Mouse (Mus musculus) CH12.LX (cell line): Measurements from ENCODE around the gene Kcnh3. TPM values are rescaled to one million over a fixed set of nuclear protein-coding genes. Genes with fewer than 3 reads are reported as not detected.

Experiments
- DNase-seq: peaks from one replicate; pipeline ENCODE4 v3.0.0-alpha.2; 2013; ENCODE audit errors: extremely low read depth
- H3K27ac ChIP-seq: 2 replicates; pipeline ENCODE4 v1.5.1; 2012; ENCODE audit warnings: low read depth, mild to moderate bottlenecking, control low read depth, moderate library complexity; ENCODE audit not compliant: insufficient read depth
- H3K27me3 ChIP-seq: replicated peaks from 2 replicates; pipeline ENCODE3; 2012; ENCODE audit warnings: inconsistent platforms
- H3K36me3 ChIP-seq, 2 experiments: replicated peaks in 1 of 2; 2 replicates each; pipeline versions ENCODE3 to v1.6.1; 2012; ENCODE audit warnings: inconsistent platforms in 1 of 2, low read length in 1 of 2, mild to moderate bottlenecking in 1 of 2, mixed read lengths in 1 of 2, moderate library complexity in 1 of 2; ENCODE audit not compliant: control insufficient read depth in 1 of 2, insufficient read depth in 1 of 2
- H3K4me1 ChIP-seq, 2 experiments: 2 replicates each; pipeline ENCODE4 v1.6.1; 2012; ENCODE audit warnings: inconsistent platforms in 1 of 2, moderate library complexity in 1 of 2; ENCODE audit not compliant: insufficient read depth in 2 of 2, control insufficient read depth in 1 of 2
- H3K4me2 ChIP-seq: 2 replicates; pipeline ENCODE4 v1.6.1; 2012; ENCODE audit warnings: low read depth, mild to moderate bottlenecking, control low read depth; ENCODE audit not compliant: poor library complexity, insufficient read depth, severe bottlenecking
- H3K4me3 ChIP-seq, 3 experiments: fragments of 150-350 bp in 1 of 3; sonication (generic) in 1 of 3; replicated peaks in 1 of 3; 2 replicates each; pipeline versions ENCODE3 to v1.5.1; 2011 to 2012; ENCODE audit warnings: low read depth in 2 of 3, low read length in 2 of 3, mild to moderate bottlenecking in 2 of 3, moderate library complexity in 2 of 3, control low read depth in 1 of 3, improper control_type of control experiment in 1 of 3, inconsistent platforms in 1 of 3, mixed read lengths in 1 of 3; ENCODE audit not compliant: poor library complexity in 1 of 3
- H3K79me2 ChIP-seq: replicated peaks from 2 replicates; pipeline ENCODE4 v1.6.1; 2012; ENCODE audit warnings: mild to moderate bottlenecking, moderate library complexity; ENCODE audit not compliant: control insufficient read depth, poor library complexity, insufficient read depth, severe bottlenecking; ENCODE audit errors: extremely low read depth
- H3K9ac ChIP-seq: 2 replicates; pipeline ENCODE4 v1.6.1; 2012; ENCODE audit warnings: low read depth, mild to moderate bottlenecking, control low read depth, moderate library complexity; ENCODE audit not compliant: insufficient read depth
- H3K9me3 ChIP-seq: replicated peaks from 2 replicates; pipeline ENCODE3; 2012; ENCODE audit warnings: low read length, inconsistent platforms, mixed read lengths
- CHD1 ChIP-seq: IDR thresholded peaks from 2 replicates; pipeline ENCODE4 v1.6.1; 2012; ENCODE audit warnings: low read depth, low read length, improper control_type of control experiment, inconsistent platforms
- CHD2 ChIP-seq: IDR thresholded peaks from 2 replicates; pipeline ENCODE4 v1.6.1; 2011; ENCODE audit warnings: low read length, improper control_type of control experiment
- E2F4 ChIP-seq: IDR thresholded peaks from 2 replicates; pipeline ENCODE4 v1.6.1; 2011; ENCODE audit warnings: low read depth, low read length, improper control_type of control experiment; ENCODE audit not compliant: insufficient replicate concordance
- ELF1 ChIP-seq: IDR thresholded peaks from 2 replicates; pipeline ENCODE4 v1.6.1; 2014; ENCODE audit warnings: low read depth, mild to moderate bottlenecking, inconsistent platforms, low read length, improper control_type of control experiment
- KAT2A ChIP-seq: IDR thresholded peaks from 2 replicates; pipeline ENCODE4 v1.6.1; 2012; ENCODE audit warnings: low read length, improper control_type of control experiment, inconsistent platforms; ENCODE audit not compliant: insufficient replicate concordance
- MAX ChIP-seq: IDR thresholded peaks from 2 replicates; pipeline ENCODE4 v1.6.1; 2011; ENCODE audit warnings: low read length, improper control_type of control experiment
- MAZ ChIP-seq: IDR thresholded peaks from 2 replicates; pipeline ENCODE4 v1.6.1; 2012; ENCODE audit warnings: low read depth, mild to moderate bottlenecking, inconsistent platforms, low read length, improper control_type of control experiment, moderate library complexity
- MEF2A ChIP-seq: IDR thresholded peaks from 2 replicates; pipeline ENCODE4 v1.6.1; 2014; ENCODE audit warnings: low read depth, mild to moderate bottlenecking, inconsistent platforms, low read length, improper control_type of control experiment, borderline replicate concordance
- NELFE ChIP-seq: IDR thresholded peaks from 2 replicates; pipeline ENCODE4 v1.6.1; 2011; ENCODE audit warnings: low read depth, low read length, improper control_type of control experiment
- NRF1 ChIP-seq: IDR thresholded peaks from 2 replicates; pipeline ENCODE4 v1.6.1; 2014; ENCODE audit warnings: low read depth, mild to moderate bottlenecking, inconsistent platforms, low read length, improper control_type of control experiment, moderate library complexity
- PAX5 ChIP-seq: IDR thresholded peaks from 2 replicates; pipeline ENCODE4 v1.6.1; 2012; ENCODE audit warnings: low read length, inconsistent platforms, mixed read lengths
- POLR2A ChIP-seq: IDR thresholded peaks from 2 replicates; pipeline ENCODE4 v1.6.1; 2011; ENCODE audit warnings: low read depth, mild to moderate bottlenecking, improper control_type of control experiment, low read length
- RAD21 ChIP-seq: IDR thresholded peaks from 2 replicates; pipeline ENCODE4 v1.6.1; 2011; ENCODE audit warnings: low read depth, mild to moderate bottlenecking, low read length, improper control_type of control experiment, moderate library complexity
- SIN3A ChIP-seq: IDR thresholded peaks from 2 replicates; pipeline ENCODE4 v1.6.1; 2012; ENCODE audit warnings: low read length, improper control_type of control experiment, inconsistent platforms
- TBP ChIP-seq: conservative IDR thresholded peaks from 2 replicates; pipeline ENCODE4 v1.6.1; 2011; ENCODE audit warnings: low read depth, low read length, improper control_type of control experiment
- ZC3H11A ChIP-seq: IDR thresholded peaks from 2 replicates; pipeline ENCODE4 v1.6.1; 2012; ENCODE audit warnings: low read depth, mild to moderate bottlenecking, inconsistent platforms, low read length, improper control_type of control experiment
- ZKSCAN1 ChIP-seq: IDR thresholded peaks from 2 replicates; pipeline ENCODE4 v1.6.1; 2012; ENCODE audit warnings: low read depth, inconsistent platforms, low read length, improper control_type of control experiment, borderline replicate concordance
- ZMIZ1 ChIP-seq: IDR thresholded peaks from 2 replicates; pipeline ENCODE4 v1.6.1; 2012; ENCODE audit warnings: low read depth, mild to moderate bottlenecking, inconsistent platforms, low read length, improper control_type of control experiment
- ZNF384 ChIP-seq: IDR thresholded peaks from 2 replicates; pipeline ENCODE4 v1.6.1; 2012; ENCODE audit warnings: low read depth, low read length, improper control_type of control experiment, inconsistent platforms
- dilution Hi-C: fragments of 300-500 bp; cut with MboI; formaldehyde crosslinking; loops from 2 replicates; pipeline ENCODE4 v1.14.3; 2020; ENCODE audit warnings: low sequenced_read_pairs; ENCODE audit not compliant: extremely low pct_unique_long_range_greater_than_20kb, extremely low pct_ligation_motif_present
- in situ Hi-C: fragments of 300-500 bp; cut with MboI; formaldehyde crosslinking; loops from 3 replicates; pipeline ENCODE4 v1.14.3; 2019; ENCODE audit warnings: low sequenced_read_pairs, low pct_ligation_motif_present, low pct_unique_long_range_greater_than_20kb, mixed read lengths
- polyA plus RNA-seq: library from polyadenylated mRNA; unstranded; fragments of >175 nt; gene quantifications from 2 replicates; pipeline ENCODE4 v1.2.1, GENCODE M21; 2012; ENCODE audit warnings: low read depth; ENCODE audit not compliant: insufficient read length
- total RNA-seq, 2 experiments: library from RNA; depleted of rRNA; stranded (reverse); fragments of 300-350 nt in 1 of 2; fragments of >200 nt in 1 of 2; gene quantifications; 2 replicates each; pipeline ENCODE4 v1.2.3; 2012 to 2014

Kcnh3 gene
- total and polyA plus RNA-seq, 3 experiments = not detected

DNA sequence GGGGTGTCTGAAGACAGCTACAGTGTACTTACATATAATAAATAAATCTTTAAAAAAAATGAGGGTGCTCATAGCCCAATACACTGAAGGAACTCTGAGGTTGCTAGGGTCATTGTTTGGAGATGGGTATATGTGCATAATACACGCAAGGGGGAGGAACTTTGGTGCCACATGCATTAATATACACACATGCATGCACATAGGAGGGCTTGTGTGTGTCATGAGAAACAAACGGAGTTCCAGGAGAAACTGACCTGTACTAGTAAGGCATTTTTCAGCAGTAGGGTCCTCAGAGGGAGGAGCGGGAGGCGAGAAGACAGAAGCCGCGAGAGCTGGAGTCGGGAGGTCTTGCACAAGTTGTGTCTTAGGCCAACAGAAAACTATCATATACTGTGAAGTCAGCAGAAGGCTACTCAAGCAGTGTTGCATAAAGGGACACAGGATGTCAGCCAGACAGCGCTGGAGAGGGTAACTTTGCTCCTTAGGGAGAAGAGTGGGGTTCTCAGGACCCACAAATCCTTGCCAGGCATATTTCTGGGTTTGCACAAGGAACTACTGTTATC lies 34.6 kb downstream of the Kcnh3 start:
- TF ChIP-seq ZMIZ1 = no peak
- TF ChIP-seq ZKSCAN1 = no peak
- TF ChIP-seq MAX = no peak
- no peak for TF ChIP-seq POLR2A
- TF ChIP-seq TBP = no peak
- TF ChIP-seq CHD2 = no peak
- no peak for TF ChIP-seq CHD1
- TF ChIP-seq NELFE = no peak
- TF ChIP-seq NRF1 = no peak
- TF ChIP-seq ZC3H11A = no peak
- no peak for TF ChIP-seq ELF1
- TF ChIP-seq PAX5 = no peak
- TF ChIP-seq SIN3A = no peak
- TF ChIP-seq ZNF384 = no peak
- no peak for TF ChIP-seq RAD21
- TF ChIP-seq MEF2A = no peak
- TF ChIP-seq, all 38 proteins: peak for 0
- H3K4me3 ChIP-seq = no peak overlapping the region
- no peaks in the 10 kb centered on the region for H3K9me3 ChIP-seq
- no peaks in the 10 kb centered on the region for H3K27me3 ChIP-seq
- peaks cover 0 to 3% of the 10 kb centered on the region in 2 experiments for H3K36me3 ChIP-seq
- H3K27ac ChIP-seq = no peak overlapping the region
- H3K4me1 ChIP-seq = peaks cover 9 to 26% of the 10 kb centered on the region in 2 experiments
- no peak overlapping the region for H3K9ac ChIP-seq
- in situ Hi-C loops = no loop called here
- no peak for DNase-seq
- no peaks in the 10 kb centered on the region for H3K79me2 ChIP-seq
- dilution Hi-C loops = no loop called here
- H3K4me2 ChIP-seq = peak overlapping the region; percentile 48; the same call in 1 of the 2 replicates

DNA sequence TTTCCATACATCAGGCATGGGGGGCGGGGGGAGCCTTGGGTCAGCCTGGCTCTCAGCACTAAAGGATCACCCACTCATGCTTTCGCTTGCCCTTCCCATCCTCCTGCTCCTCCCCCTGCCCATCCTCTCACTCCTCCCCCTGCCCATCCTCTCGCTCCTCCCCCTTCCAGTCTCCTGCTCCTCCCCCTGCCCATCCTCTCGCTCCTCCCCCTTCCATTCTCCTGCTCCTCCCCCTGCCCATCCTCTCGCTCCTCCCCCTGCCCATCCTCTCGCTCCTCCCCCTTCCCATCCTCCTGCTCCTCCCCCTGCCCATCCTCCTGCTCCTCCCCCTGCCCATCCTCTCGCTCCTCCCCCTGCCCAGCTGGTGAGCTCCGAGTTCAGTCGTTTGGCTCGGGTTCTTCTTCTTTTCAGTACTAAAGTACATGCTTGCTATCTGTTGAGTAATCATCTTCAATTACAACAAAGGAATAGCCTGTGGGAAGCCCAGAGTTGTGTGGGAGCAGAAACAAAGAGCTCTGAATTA lies 35.1 kb downstream of the Kcnh3 start:
- Histone ChIP-seq H3K9me3 (no peaks in the 10 kb centered on the region), H3K4me3 (no peak overlapping the region), H3K27ac (no peak overlapping the region), H3K79me2 (no peaks in the 10 kb centered on the region), H3K27me3 (no peaks in the 10 kb centered on the region), H3K4me1 (peaks cover 9 to 21% of the 10 kb centered on the region in 2 experiments), H3K36me3 (peaks cover 0 to 3% of the 10 kb centered on the region in 2 experiments), H3K4me2 (peak overlapping the region; percentile 72), H3K9ac (no peak overlapping the region)
- TF ChIP-seq E2F4 (no peak), KAT2A (0 out of 2 replicates have a peak, but pooled peaks have one; percentile 21), MAZ (0 out of 2 replicates have a peak, but pooled peaks have one; percentile 42)
- peak; percentile 81 for DNase-seq
- in situ Hi-C loops = no loop called here
- dilution Hi-C loops = no loop called here
